Mouse (Mus musculus) G1E (cell line): ENCODE results near the gene Fam83c.

ENCODE experiments used
- CTCF ChIP-seq: IDR thresholded peaks from 2 replicates; pipeline ENCODE4 v1.5.1; 2012; ENCODE audit warnings: low read depth, low read length, inconsistent platforms, mixed read lengths
- POLR2AphosphoS5 ChIP-seq: IDR thresholded peaks from 2 replicates; pipeline ENCODE4 v1.6.1; 2012; ENCODE audit warnings: low read depth, low read length, inconsistent platforms; ENCODE audit not compliant: insufficient replicate concordance

DNA sequence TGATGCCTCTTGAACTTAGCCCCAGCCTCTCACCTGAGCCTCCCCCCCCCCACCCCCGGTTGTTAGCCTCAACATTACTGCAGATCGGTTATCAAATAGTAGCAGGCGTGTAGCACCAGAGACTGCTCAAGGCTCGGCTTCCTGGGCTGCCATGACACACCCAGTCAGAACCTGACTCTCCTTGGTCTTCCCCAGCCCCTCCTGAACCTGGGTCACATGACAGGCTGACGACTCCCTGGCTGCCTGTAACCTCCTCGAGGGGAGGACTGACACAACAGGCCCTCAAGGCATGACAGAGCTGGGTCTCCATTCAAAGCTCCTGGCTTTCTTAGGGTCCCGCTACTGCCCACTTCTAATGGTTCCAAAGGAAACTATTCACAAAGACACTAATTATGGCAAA lies 14.8 kb upstream of the Fam83c start:
- TF ChIP-seq POLR2AphosphoS5 (no peak), CTCF (no peak)
